Mouse (Mus musculus): ENCODE measurements around the gene Zfyve28. TPM values are rescaled to one million over a fixed set of nuclear protein-coding genes. Genes with fewer than 3 reads are reported as not detected.

The Zfyve28 gene
- polyA plus RNA-seq, 1 experiment from 2014 or later: 0.27 TPM

DNA sequence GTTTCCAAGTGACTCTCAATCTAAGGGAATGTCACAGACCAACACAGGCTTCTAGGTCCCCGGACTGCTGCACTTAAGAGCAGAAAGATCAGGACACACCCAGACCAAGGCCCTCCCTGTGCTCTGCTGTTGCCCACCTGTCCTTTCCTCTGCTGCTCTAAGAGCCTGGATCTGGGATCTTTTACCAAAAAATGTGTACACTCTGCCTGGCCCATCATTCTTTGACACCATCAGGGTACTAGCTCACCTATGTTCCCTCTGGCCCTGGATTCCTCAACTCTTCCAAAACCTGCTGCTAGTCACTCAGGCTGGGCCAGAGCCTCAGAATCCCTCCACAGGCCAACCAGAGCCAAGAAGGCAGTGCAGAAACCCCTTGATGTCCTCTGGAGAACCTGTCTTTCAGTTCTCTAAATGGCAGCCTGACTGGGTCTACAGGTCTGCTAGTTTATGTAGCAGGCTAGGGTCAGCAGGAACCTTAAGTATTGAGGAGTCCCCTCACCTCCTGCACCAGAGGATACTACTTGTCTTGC is 103.1 kb downstream of the Zfyve28 start:
- no peaks in the 10 kb centered on the region for H3K27me3 ChIP-seq (replicated peaks; ENCODE audit: control insufficient read depth, insufficient read depth, low read length)
- no peak overlapping the region for H3K9ac ChIP-seq (ENCODE audit: low read length)
- WGBS: 76% methylated on average over 1 of the region's 1 CpGs
- no peak overlapping the region for H3K4me2 ChIP-seq (ENCODE audit: low read length)
- no peak overlapping the region for H3K27ac ChIP-seq (ENCODE audit: low read depth)
- ATAC-seq (replicated peaks; ENCODE audit: low FRiP score, low TSS enrichment, low read depth) (no peak), DNase-seq (ENCODE audit: low spot score) (no peak)
- peaks cover 10% of the 10 kb centered on the region for H3K4me1 ChIP-seq (replicated peaks; ENCODE audit: control insufficient read depth, insufficient read depth, low read length)
- H3K4me3 ChIP-seq (ENCODE audit: low read depth, low read length): no peak overlapping the region
- H3K9me3 ChIP-seq (ENCODE audit: control insufficient read depth, low read length): no peaks in the 10 kb centered on the region
- peaks cover 16% of the 10 kb centered on the region for H3K36me3 ChIP-seq (ENCODE audit: control insufficient read depth, insufficient read depth, low read length)

DNA sequence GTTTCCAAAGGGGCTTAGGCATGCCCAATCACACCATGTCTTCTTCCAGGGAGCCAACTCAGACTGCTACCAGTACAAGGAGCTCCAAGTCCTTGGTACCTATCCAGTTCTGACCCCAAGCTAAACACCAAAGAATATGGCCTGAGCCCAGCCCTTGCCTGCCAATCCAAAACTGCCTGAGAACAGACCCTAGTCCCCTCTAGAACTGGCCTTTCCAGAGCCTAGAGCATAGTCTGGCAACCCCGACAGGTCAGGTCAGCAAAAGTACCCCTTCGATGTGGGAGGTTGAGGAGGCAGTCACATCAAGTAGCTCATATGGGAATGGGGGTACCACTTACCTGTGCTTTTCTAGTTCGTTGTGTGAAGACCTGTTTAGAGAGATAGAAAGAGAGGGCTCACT is 104.3 kb downstream of the Zfyve28 start:
- Histone ChIP-seq H3K9ac (ENCODE audit: low read length) (no peak overlapping the region), H3K27ac (ENCODE audit: low read depth) (no peak overlapping the region), H3K4me2 (ENCODE audit: low read length) (no peak overlapping the region), H3K9me3 (ENCODE audit: control insufficient read depth, low read length) (no peaks in the 10 kb centered on the region), H3K4me3 (ENCODE audit: low read depth, low read length) (no peak overlapping the region), H3K4me1 (replicated peaks; ENCODE audit: control insufficient read depth, insufficient read depth, low read length) (peaks cover 10% of the 10 kb centered on the region), H3K27me3 (replicated peaks; ENCODE audit: control insufficient read depth, insufficient read depth, low read length) (no peaks in the 10 kb centered on the region), H3K36me3 (ENCODE audit: control insufficient read depth, insufficient read depth, low read length) (peaks cover 19% of the 10 kb centered on the region)
- 93% methylated on average over 3 of the region's 3 CpGs for WGBS
- no peak for DNase-seq (ENCODE audit: low spot score)
- ATAC-seq (replicated peaks; ENCODE audit: low FRiP score, low TSS enrichment, low read depth): no peak

DNA sequence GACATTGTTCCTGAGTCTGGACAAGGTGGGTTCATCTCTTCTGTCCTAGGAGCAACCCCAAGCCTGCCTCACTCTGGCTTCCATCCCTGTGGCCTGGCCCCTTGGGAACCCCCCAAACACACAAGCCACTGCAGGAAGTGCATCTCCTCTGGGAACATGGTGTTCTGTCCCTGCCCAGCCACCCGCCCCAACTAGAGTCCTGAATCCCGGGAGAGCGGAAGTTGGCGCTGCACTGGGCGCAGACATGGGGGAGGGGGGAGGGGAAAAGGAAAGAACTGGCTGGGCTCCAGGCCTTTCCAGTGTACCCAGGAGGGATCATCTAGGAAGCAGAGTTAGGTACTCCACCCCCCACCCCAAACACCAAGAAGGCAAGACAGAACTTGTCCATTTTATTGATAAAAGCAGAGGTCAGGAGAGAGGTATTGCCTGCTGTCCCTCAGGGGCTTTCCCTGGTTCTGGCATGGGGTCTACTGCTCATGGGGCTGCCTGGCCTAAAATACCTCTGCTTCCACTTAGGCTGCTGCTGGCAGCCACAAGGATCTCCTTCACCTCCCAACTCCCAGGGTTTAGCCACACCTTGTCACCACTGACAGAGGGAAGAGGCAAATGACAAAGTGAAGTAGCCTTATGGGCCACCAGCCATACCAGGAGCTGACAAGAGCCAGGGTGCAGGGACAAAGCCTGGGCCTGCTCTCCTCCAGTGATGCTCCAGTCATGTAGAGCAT is 104.9 kb downstream of the Zfyve28 start:
- WGBS: 72% methylated on average over 5 of the region's 5 CpGs
- DNase-seq (ENCODE audit: low spot score): no peak
- ATAC-seq (replicated peaks; ENCODE audit: low FRiP score, low TSS enrichment, low read depth): no peak
- Histone ChIP-seq H3K4me1 (replicated peaks; ENCODE audit: control insufficient read depth, insufficient read depth, low read length) (peaks cover 10% of the 10 kb centered on the region), H3K27me3 (replicated peaks; ENCODE audit: control insufficient read depth, insufficient read depth, low read length) (no peaks in the 10 kb centered on the region), H3K4me3 (ENCODE audit: low read depth, low read length) (no peak overlapping the region), H3K9me3 (ENCODE audit: control insufficient read depth, low read length) (no peaks in the 10 kb centered on the region), H3K4me2 (ENCODE audit: low read length) (no peak overlapping the region), H3K36me3 (ENCODE audit: control insufficient read depth, insufficient read depth, low read length) (peaks cover 26% of the 10 kb centered on the region), H3K9ac (ENCODE audit: low read length) (no peak overlapping the region), H3K27ac (ENCODE audit: low read depth) (no peak overlapping the region)

DNA sequence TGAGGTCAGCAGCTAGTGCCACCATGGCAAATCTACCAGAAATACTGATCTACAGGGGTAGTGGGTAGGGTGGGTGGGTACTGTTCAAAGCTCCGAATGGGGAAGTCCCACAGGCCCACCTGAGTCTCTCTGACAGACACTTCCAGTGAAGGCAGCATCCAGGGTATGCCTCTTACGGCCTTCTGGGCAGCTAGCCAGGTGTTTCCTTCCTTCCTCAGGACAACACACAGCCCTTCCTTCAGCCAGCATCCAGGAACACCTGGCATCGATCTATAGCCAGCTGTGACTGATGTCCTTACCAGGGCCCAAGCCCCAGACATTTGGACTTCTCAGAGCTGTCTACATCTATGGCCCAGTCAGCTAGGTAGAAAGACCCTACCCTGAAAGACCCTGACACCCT is 105.8 kb downstream of the Zfyve28 start:
- DNase-seq (ENCODE audit: low spot score) (no peak), ATAC-seq (replicated peaks; ENCODE audit: low FRiP score, low TSS enrichment, low read depth) (no peak)
- H3K27me3 ChIP-seq (replicated peaks; ENCODE audit: control insufficient read depth, insufficient read depth, low read length): no peaks in the 10 kb centered on the region
- H3K27ac ChIP-seq (ENCODE audit: low read depth): no peak overlapping the region
- H3K4me2 ChIP-seq (ENCODE audit: low read length): no peak overlapping the region
- no peak overlapping the region for H3K9ac ChIP-seq (ENCODE audit: low read length)
- H3K4me1 ChIP-seq (replicated peaks; ENCODE audit: control insufficient read depth, insufficient read depth, low read length): peaks cover 10% of the 10 kb centered on the region
- no peak overlapping the region for H3K4me3 ChIP-seq (ENCODE audit: low read depth, low read length)
- H3K36me3 ChIP-seq (ENCODE audit: control insufficient read depth, insufficient read depth, low read length): peaks cover 34% of the 10 kb centered on the region
- 79% methylated on average over 3 of the region's 3 CpGs for WGBS
- no peaks in the 10 kb centered on the region for H3K9me3 ChIP-seq (ENCODE audit: control insufficient read depth, low read length)

DNA sequence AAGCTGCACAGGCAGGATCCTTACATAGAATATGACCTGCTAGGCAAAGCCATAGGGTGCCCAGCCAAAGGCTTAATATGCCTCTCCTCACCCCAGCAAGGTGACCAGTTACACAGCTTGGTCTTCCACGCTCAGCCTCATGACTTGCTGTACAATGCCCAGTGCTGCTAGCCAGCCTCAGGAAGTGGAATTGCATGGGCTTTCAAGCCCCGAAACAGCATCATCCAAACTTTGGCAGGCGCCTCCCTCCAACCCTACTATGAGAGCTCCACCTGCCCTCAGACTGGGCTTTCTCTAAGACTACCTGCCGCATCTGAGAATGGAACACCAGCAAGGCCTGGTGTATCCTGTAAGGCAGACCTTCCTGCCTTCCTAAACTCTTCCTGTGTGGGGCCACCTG is 110.4 kb downstream of the Zfyve28 start:
- H3K27ac ChIP-seq (ENCODE audit: low read depth): no peak overlapping the region
- no peaks in the 10 kb centered on the region for H3K4me1 ChIP-seq (replicated peaks; ENCODE audit: control insufficient read depth, insufficient read depth, low read length)
- H3K36me3 ChIP-seq (ENCODE audit: control insufficient read depth, insufficient read depth, low read length): peaks cover 61% of the 10 kb centered on the region
- ATAC-seq (replicated peaks; ENCODE audit: low FRiP score, low TSS enrichment, low read depth) (no peak), DNase-seq (ENCODE audit: low spot score) (no peak)
- no peaks in the 10 kb centered on the region for H3K27me3 ChIP-seq (replicated peaks; ENCODE audit: control insufficient read depth, insufficient read depth, low read length)
- no peak overlapping the region for H3K4me2 ChIP-seq (ENCODE audit: low read length)
- no peak overlapping the region for H3K4me3 ChIP-seq (ENCODE audit: low read depth, low read length)
- no peaks in the 10 kb centered on the region for H3K9me3 ChIP-seq (ENCODE audit: control insufficient read depth, low read length)
- 94% methylated on average over 4 of the region's 4 CpGs for WGBS
- no peak overlapping the region for H3K9ac ChIP-seq (ENCODE audit: low read length)

DNA sequence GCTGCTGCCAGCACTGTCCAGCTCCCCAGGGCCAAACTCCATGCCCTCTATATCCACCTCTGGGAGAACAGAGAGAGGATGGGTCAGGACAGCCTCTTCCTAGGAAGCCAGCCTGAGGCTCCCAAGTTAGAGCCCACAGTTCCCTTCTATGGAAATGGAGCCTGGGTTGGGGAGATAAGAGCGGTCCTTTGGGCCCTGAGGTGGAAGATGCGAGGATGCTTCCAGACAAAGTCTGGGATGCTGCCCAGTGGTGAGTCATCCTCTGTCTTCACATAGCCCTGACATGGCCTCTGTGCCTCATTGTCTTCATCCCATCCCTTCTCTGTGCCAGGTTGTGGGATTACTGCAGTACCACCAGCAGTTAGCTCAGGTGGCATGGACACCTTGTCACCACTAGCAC is 111.2 kb downstream of the Zfyve28 start:
- no peak overlapping the region for H3K9ac ChIP-seq (ENCODE audit: low read length)
- peaks cover 61% of the 10 kb centered on the region for H3K36me3 ChIP-seq (ENCODE audit: control insufficient read depth, insufficient read depth, low read length)
- no peaks in the 10 kb centered on the region for H3K9me3 ChIP-seq (ENCODE audit: control insufficient read depth, low read length)
- H3K27ac ChIP-seq (ENCODE audit: low read depth): no peak overlapping the region
- ATAC-seq (replicated peaks; ENCODE audit: low FRiP score, low TSS enrichment, low read depth): no peak; the same call in 1 of the 2 replicates
- no peaks in the 10 kb centered on the region for H3K4me1 ChIP-seq (replicated peaks; ENCODE audit: control insufficient read depth, insufficient read depth, low read length)
- no peak for DNase-seq (ENCODE audit: low spot score)
- WGBS: 100% methylated on average over 2 of the region's 2 CpGs
- no peak overlapping the region for H3K4me3 ChIP-seq (ENCODE audit: low read depth, low read length)
- no peak overlapping the region for H3K4me2 ChIP-seq (ENCODE audit: low read length)
- no peaks in the 10 kb centered on the region for H3K27me3 ChIP-seq (replicated peaks; ENCODE audit: control insufficient read depth, insufficient read depth, low read length)

DNA sequence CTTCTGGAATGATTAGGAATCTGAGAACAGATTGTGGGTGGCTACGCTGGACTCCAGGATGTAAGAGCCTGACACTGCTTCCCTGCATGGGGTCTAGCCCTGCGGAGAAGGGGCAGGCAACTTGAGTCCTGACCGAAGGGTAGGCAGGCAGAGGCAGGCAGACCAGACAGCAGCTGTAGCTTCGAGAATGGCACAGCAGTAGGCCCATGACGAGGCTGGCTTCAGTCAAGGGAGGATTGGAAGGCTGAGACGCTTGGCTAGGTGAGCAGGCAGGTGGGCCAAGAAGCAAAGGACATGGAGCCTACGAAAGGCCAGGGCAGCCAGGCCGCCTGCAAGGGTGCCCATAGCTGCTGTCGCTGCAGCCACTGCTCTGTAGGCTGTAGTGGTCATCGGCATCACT is 111.6 kb downstream of the Zfyve28 start:
- DNase-seq (ENCODE audit: low spot score): no peak
- no peak overlapping the region for H3K4me3 ChIP-seq (ENCODE audit: low read depth, low read length)
- H3K27ac ChIP-seq (ENCODE audit: low read depth): no peak overlapping the region
- peaks cover 61% of the 10 kb centered on the region for H3K36me3 ChIP-seq (ENCODE audit: control insufficient read depth, insufficient read depth, low read length)
- WGBS: 88% methylated on average over 10 of the region's 10 CpGs
- H3K4me2 ChIP-seq (ENCODE audit: low read length): no peak overlapping the region
- H3K27me3 ChIP-seq (replicated peaks; ENCODE audit: control insufficient read depth, insufficient read depth, low read length): no peaks in the 10 kb centered on the region
- H3K4me1 ChIP-seq (replicated peaks; ENCODE audit: control insufficient read depth, insufficient read depth, low read length): no peaks in the 10 kb centered on the region
- ATAC-seq (replicated peaks; ENCODE audit: low FRiP score, low TSS enrichment, low read depth): no peak
- no peaks in the 10 kb centered on the region for H3K9me3 ChIP-seq (ENCODE audit: control insufficient read depth, low read length)
- H3K9ac ChIP-seq (ENCODE audit: low read length): no peak overlapping the region

DNA sequence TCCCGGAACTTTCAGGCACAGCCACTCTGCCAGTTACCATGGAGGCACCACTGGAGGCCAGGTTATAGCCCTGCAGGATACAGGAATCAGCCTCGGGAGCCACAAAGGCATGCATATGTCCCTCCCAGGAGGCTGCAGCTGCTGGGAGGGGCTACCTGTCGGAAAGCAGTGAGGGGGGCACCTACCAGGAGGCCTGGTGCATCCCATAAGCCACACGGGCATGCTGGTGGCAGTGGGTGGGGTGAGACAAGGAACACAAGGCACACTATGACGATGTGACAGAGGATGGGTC is 112.9 kb downstream of the Zfyve28 start:
- Histone ChIP-seq H3K4me2 (ENCODE audit: low read length) (no peak overlapping the region), H3K9ac (ENCODE audit: low read length) (no peak overlapping the region), H3K4me3 (ENCODE audit: low read depth, low read length) (no peak overlapping the region), H3K27me3 (replicated peaks; ENCODE audit: control insufficient read depth, insufficient read depth, low read length) (no peaks in the 10 kb centered on the region), H3K9me3 (ENCODE audit: control insufficient read depth, low read length) (no peaks in the 10 kb centered on the region), H3K36me3 (ENCODE audit: control insufficient read depth, insufficient read depth, low read length) (peaks cover 60% of the 10 kb centered on the region), H3K27ac (ENCODE audit: low read depth) (no peak overlapping the region), H3K4me1 (replicated peaks; ENCODE audit: control insufficient read depth, insufficient read depth, low read length) (no peaks in the 10 kb centered on the region)
- no peak for DNase-seq (ENCODE audit: low spot score)
- ATAC-seq (replicated peaks; ENCODE audit: low FRiP score, low TSS enrichment, low read depth): no peak
- WGBS: 38% methylated on average over 5 of the region's 5 CpGs
